Mouse (Mus musculus) cortical plate, adult 2 months (tissue): ENCODE data around the gene Abhd17c. TPM values are rescaled to one million over a fixed set of nuclear protein-coding genes. Genes with fewer than 3 reads are reported as not detected.
"Not testable (repeated sequence)": the region's sequence is repeated elsewhere in the genome, so short reads cannot be mapped to it uniquely, and the experiment has no call there.

ENCODE experiments used
- H3K27ac ChIP-seq: fragments of 200-500 bp; 2 replicates; pipeline ENCODE4 v1.5.1; 2012; ENCODE audit warnings: low read length, control low read depth, inconsistent platforms; ENCODE audit not compliant: insufficient read depth
- H3K4me1 ChIP-seq: fragments of 200-500 bp; 2 replicates; pipeline ENCODE4 v1.6.1; 2011; ENCODE audit warnings: low read length; ENCODE audit not compliant: control insufficient read depth, insufficient read depth
- H3K4me3 ChIP-seq: fragments of 200-500 bp; 2 replicates; pipeline ENCODE4 v1.5.1; 2011; ENCODE audit warnings: mild to moderate bottlenecking, low read length, control low read depth; ENCODE audit not compliant: insufficient read depth
- CTCF ChIP-seq: fragments of 200-500 bp; IDR thresholded peaks from 2 replicates; pipeline ENCODE4 v1.5.1; 2011; ENCODE audit warnings: mild to moderate bottlenecking, control low read depth, low read length; ENCODE audit not compliant: insufficient read depth; ENCODE audit errors: extremely low read depth
- POLR2A ChIP-seq: fragments of 200-500 bp; IDR thresholded peaks from 2 replicates; pipeline ENCODE4 v1.6.1; 2011; ENCODE audit warnings: mild to moderate bottlenecking, low read length, control low read depth; ENCODE audit not compliant: insufficient read depth; ENCODE audit errors: extremely low read depth
- polyA plus RNA-seq: library from polyadenylated mRNA; depleted of rRNA; stranded (reverse); fragments of >200 nt; gene quantifications from 2 replicates; pipeline ENCODE4 v1.2.3, GENCODE M21; 2012

The Abhd17c gene
- polyA plus RNA-seq, 1 experiment: 33.2 TPM

GRCm38 (mm10) chr7:84125730-84126129 lies 26.0 kb downstream of the Abhd17c start:
- TF ChIP-seq CTCF (no peak), POLR2A (no peak)
- H3K27ac ChIP-seq: no peak overlapping the region
- no peak overlapping the region for H3K4me3 ChIP-seq
- H3K4me1 ChIP-seq: peaks cover 8% of the 10 kb centered on the region

- not testable (repeated sequence) for H3K4me1 ChIP-seq, H3K4me3 ChIP-seq, H3K27ac ChIP-seq
These were observed 28.0 kb downstream of the Abhd17c start for GRCm38 (mm10) chr7:84123651-84124050.

- TF ChIP-seq CTCF (no peak), POLR2A (no peak)
- H3K4me1 ChIP-seq: peaks cover 3% of the 10 kb centered on the region
- H3K27ac ChIP-seq: no peak overlapping the region
- no peak overlapping the region for H3K4me3 ChIP-seq
These were observed 29.9 kb downstream of the Abhd17c start for GRCm38 (mm10) chr7:84121778-84122177.

- no peak overlapping the region for H3K4me3 ChIP-seq
- no peak for TF ChIP-seq CTCF
- no peak for TF ChIP-seq POLR2A
- peaks cover 2% of the 10 kb centered on the region; the same call in 1 of the 2 replicates for H3K4me1 ChIP-seq
These were observed 31.4 kb downstream of the Abhd17c start for GRCm38 (mm10) chr7:84120142-84120760.

GRCm38 (mm10) chr7:84119216-84120105 lies 32.2 kb downstream of the Abhd17c start:
- TF ChIP-seq CTCF: no peak
- no peak for TF ChIP-seq POLR2A
- H3K4me3 ChIP-seq: no peak overlapping the region
- H3K27ac ChIP-seq: no peak overlapping the region
- H3K4me1 ChIP-seq: peaks cover 2% of the 10 kb centered on the region; the same call in 1 of the 2 replicates

More at GRCm38 (mm10) chr7:84120142-84120760, 31.4 kb downstream of the Abhd17c start:
- H3K27ac ChIP-seq: no peak overlapping the region

GRCm38 (mm10) chr7:84117543-84118122 lies 34.1 kb downstream of the Abhd17c start:
- no peak overlapping the region for H3K27ac ChIP-seq
- TF ChIP-seq CTCF (no peak), POLR2A (no peak)
- no peak overlapping the region for H3K4me3 ChIP-seq
- peaks cover 5% of the 10 kb centered on the region; the same call in 1 of the 2 replicates for H3K4me1 ChIP-seq

- Histone ChIP-seq H3K4me3 (no peak overlapping the region), H3K4me1 (peaks cover 5% of the 10 kb centered on the region; the same call in 1 of the 2 replicates), H3K27ac (no peak overlapping the region)
- no peak for TF ChIP-seq CTCF
- no peak for TF ChIP-seq POLR2A
These were observed 34.8 kb downstream of the Abhd17c start for GRCm38 (mm10) chr7:84116621-84117542.

- Histone ChIP-seq H3K4me1 (peaks cover 5% of the 10 kb centered on the region; the same call in 1 of the 2 replicates), H3K4me3 (no peak overlapping the region), H3K27ac (no peak overlapping the region)
- TF ChIP-seq POLR2A (no peak), CTCF (peak; percentile 24; the same call in 1 of the 2 replicates)
These were observed 36.3 kb downstream of the Abhd17c start for GRCm38 (mm10) chr7:84115385-84115784.

GRCm38 (mm10) chr7:84114775-84115174 lies 36.9 kb downstream of the Abhd17c start:
- no peak overlapping the region for H3K27ac ChIP-seq
- peaks cover 5% of the 10 kb centered on the region; the same call in 1 of the 2 replicates for H3K4me1 ChIP-seq
- no peak for TF ChIP-seq CTCF
- no peak for TF ChIP-seq POLR2A
- no peak overlapping the region for H3K4me3 ChIP-seq
